Mouse (Mus musculus) cortical plate, adult 2 months (tissue): ENCODE data around the gene Cpsf7.

ENCODE experiments used
- CTCF ChIP-seq: fragments of 200-500 bp; IDR thresholded peaks from 2 replicates; pipeline ENCODE4 v1.5.1; 2011; ENCODE audit warnings: mild to moderate bottlenecking, control low read depth, low read length; ENCODE audit not compliant: insufficient read depth; ENCODE audit errors: extremely low read depth
- POLR2A ChIP-seq: fragments of 200-500 bp; IDR thresholded peaks from 2 replicates; pipeline ENCODE4 v1.6.1; 2011; ENCODE audit warnings: mild to moderate bottlenecking, low read length, control low read depth; ENCODE audit not compliant: insufficient read depth; ENCODE audit errors: extremely low read depth

DNA sequence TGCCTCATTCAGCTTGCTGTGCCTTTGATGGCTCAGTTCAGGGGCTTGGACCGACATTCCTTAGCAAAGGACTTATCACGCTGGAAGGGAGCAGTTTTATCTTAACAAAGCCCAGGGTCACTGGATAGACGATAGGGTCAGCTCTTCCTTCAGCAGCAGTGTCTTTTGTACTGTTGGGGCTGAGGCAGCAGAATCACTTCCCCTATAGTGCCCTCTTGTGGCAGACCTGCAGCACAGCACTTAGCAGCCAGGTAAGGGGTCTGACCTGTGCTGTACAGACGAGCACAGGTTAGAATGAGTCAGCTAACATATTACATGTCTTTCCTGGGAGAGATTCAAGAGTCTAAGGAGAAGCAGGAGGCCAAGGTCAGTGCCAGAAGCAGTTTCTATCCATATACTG is 22.5 kb upstream of the Cpsf7 start:
- TF ChIP-seq CTCF (peak; percentile 85), POLR2A (no peak)
